Mouse (Mus musculus) gastrocnemius, postnatal 25 days (tissue): ENCODE results near the gene Tpcn1. TPM values are rescaled to one million over a fixed set of nuclear protein-coding genes. Genes with fewer than 3 reads are reported as not detected.
"Not testable (repeated sequence)": the region's sequence is repeated elsewhere in the genome, so short reads cannot be mapped to it uniquely, and the experiment has no call there.

Experiments
- DNase-seq: peaks from one replicate; pipeline ENCODE4 v3.0.0; 2022
- total RNA-seq, 2 experiments: library from RNA; stranded (reverse); gene quantifications; 1 replicate in 1 of 2; 2 replicates in 1 of 2; pipeline ENCODE4 v1.2.3; 2021

Gene Tpcn1
- total RNA-seq, 2 experiments from 2014 or later = 44.3 to 48.3 TPM

DNA sequence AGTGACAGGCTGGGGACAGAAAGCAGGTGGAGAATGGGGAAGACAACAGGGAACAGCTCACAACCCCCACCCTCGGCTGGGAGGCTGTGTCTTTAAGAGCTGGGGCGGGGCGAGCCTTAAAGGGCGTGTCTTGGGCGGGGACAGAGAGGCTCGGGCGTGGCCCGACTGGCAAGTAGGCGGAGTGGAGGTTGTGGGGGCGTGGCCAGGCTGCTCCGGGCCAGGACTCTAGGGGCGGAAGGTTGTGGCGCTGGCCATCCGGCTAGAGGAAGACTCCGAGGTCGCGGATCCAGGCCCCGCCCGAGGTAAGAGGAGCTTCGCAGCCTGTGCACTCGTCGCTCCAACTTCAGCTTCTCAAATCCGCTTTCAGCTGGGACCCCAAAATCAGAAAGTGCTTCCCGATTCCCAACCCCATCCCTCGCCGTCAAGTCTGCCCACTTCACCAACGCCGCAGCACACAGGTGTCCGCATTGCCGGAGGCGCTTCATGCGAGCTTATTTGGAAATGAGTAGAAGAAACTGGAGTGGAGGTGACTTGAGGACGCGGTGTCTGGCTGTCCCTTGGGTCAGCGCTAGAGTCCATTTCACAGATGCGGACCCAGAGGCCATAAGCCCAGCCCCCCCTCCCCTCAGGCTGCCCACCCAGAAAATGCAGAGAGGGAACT, 77.4 kb downstream of the Tpcn1 start, which contains the start of gene Slc8b1:
Gene Slc8b1, plus strand, starts transcription at position 187 of the 661 bp plus-strand sequence.
- peak; percentile 94 for DNase-seq

- DNase-seq = no peak
Measured at GRCm38 (mm10) chr5:120507311-120507710, 81.2 kb downstream of the Tpcn1 start.

GRCm38 (mm10) chr5:120506490-120506889, 82.0 kb downstream of the Tpcn1 start:
- DNase-seq = no peak

- no peak for DNase-seq
Measured at GRCm38 (mm10) chr5:120505781-120506180, 82.7 kb downstream of the Tpcn1 start.

DNA sequence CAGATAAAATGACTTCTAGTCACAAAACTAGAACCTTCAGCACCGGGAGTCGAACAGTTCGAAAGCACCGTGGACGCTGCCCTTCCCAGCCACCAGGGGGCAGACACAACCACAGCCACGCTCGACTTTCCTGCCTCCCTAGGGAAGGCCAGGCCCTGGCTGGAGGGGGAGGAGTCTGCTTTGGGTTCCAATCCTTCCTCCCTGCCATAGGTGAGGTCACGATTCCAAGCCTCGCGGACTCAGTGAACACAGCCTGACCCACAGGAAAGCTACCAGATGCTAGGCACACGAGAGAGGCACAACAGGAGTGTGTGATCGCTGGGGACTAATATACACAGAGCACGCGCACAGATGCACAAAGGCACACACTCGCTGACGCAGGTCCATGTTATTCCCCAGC, 83.1 kb downstream of the Tpcn1 start:
- DNase-seq = peak; percentile 75

GRCm38 (mm10) chr5:120503144-120503795, 85.2 kb downstream of the Tpcn1 start, which contains the start of gene Plbd2:
Gene Plbd2 (minus strand): TSS chr5:120503625.
- DNase-seq = peak; percentile 89

- DNase-seq = no peak
Measured at GRCm38 (mm10) chr5:120502675-120503143, 85.8 kb downstream of the Tpcn1 start.

DNA sequence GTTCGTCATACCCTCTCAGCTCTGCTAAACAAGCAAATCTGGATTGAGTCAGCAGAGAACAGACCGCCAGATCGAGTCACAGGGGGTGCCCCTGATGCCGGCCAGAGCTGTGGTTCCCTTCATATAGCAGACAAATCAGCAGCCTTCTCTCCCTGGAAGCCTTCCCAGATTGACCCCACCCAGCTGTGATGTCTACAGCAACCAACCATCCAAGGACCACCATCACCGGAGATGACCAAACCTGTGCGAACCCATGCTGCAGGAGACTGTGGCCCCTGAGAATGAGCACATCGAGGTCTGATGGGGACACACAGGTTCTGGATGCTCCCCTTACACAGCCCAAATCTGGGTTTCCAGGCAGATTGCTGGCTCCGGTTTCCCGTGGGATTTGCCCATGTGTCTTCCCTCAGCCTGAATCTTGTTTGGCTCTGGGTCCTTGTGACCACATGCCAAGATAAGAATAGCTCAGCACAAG, 86.3 kb downstream of the Tpcn1 start:
- no peak for DNase-seq

GRCm38 (mm10) chr5:120500609-120501008, 87.9 kb downstream of the Tpcn1 start:
- DNase-seq = not testable (repeated sequence)

GRCm38 (mm10) chr5:120499202-120499601, 89.3 kb downstream of the Tpcn1 start:
- no peak for DNase-seq

- no peak for DNase-seq
Measured at GRCm38 (mm10) chr5:120497071-120497470, 91.4 kb downstream of the Tpcn1 start.

- DNase-seq = no peak
Measured at GRCm38 (mm10) chr5:120495703-120496226, 92.7 kb downstream of the Tpcn1 start.

DNA sequence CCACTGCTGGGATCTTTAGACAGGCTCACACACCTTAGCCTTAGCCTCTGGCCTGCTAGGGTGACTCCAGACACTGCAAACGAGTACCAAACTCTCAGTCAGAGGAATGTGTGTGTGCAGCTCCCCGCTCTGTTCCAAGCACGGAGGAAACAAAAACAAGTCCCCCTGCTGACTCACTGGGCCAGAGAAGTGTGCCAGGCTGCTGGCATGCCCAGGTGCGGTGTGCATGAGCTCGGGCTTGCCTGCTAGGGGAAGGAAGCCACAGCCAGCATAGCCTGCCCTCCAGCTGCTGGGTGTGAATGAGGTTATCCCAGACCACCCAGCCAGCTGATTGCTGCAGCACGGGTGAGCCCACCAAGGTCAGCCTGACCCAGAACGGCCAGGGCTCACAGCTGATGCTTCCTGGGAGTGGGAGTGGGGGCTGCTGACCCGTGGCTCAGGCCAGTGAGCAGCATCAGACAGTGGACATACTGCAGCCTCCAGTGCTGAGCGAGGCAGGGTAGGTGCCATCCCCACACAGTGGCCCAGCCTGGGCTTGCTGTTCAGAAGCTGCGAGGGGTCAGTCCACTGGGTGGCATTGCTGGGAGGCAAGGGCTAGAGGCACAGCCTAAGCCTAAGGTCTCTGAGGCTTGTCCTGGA, 93.3 kb downstream of the Tpcn1 start:
- DNase-seq = peak; percentile 35

DNA sequence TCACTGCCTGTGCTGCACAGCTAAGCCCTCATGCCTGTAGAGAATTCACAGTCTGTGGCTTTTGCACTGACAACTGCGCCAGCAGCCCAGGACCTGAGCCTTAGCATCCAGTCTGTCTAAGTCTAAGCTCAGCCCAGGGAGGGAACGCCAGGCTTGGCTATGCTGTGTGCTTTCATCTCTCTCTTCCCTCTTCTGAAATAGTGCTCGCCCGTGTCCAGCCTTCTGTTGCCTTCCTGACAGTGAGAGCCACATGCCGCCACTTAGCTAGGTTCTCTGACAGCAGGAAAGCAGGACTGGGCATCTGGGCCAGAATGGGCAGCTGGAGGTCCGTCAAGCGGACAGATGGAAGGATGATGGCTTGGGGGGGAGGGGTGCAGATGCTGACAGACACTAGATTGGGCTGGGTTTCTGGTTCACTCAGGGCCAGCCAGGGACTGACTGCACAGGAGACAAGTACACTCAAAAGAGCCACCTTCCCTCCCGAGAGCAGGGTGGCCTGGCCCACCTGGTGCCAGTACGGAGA, 94.5 kb downstream of the Tpcn1 start:
- DNase-seq = no peak

GRCm38 (mm10) chr5:120493440-120493839, 95.0 kb downstream of the Tpcn1 start:
- DNase-seq = no peak

- no peak for DNase-seq
Measured at GRCm38 (mm10) chr5:120492437-120492836, 96.0 kb downstream of the Tpcn1 start.

- peak; percentile 56 for DNase-seq
Measured at GRCm38 (mm10) chr5:120490679-120491192, 97.7 kb downstream of the Tpcn1 start.

GRCm38 (mm10) chr5:120487844-120488243, 100.6 kb downstream of the Tpcn1 start:
- DNase-seq = no peak
